Mouse (Mus musculus) cerebellum, adult 2 months (tissue): ENCODE measurements around the gene Mycbp2. TPM values are rescaled to one million over a fixed set of nuclear protein-coding genes. Genes with fewer than 3 reads are reported as not detected.

ENCODE experiments used
- DNase-seq, 2 experiments: peaks; one replicate each; pipeline ENCODE4 v3.0.0; 2021
- H3K27ac ChIP-seq: fragments of 200-500 bp; 2 replicates; pipeline ENCODE4 v1.5.1; 2012; ENCODE audit warnings: low read length, control low read depth, inconsistent platforms; ENCODE audit not compliant: insufficient read depth
- H3K27me3 ChIP-seq: fragments of 200-500 bp; 2 replicates; pipeline ENCODE4 v1.6.1; 2012; ENCODE audit warnings: inconsistent platforms, mild to moderate bottlenecking, low read length, moderate library complexity; ENCODE audit not compliant: control insufficient read depth, insufficient read depth
- H3K4me1 ChIP-seq: fragments of 200-500 bp; 2 replicates; pipeline ENCODE4 v1.6.1; 2011; ENCODE audit warnings: low read length; ENCODE audit not compliant: control insufficient read depth, insufficient read depth
- H3K4me3 ChIP-seq: fragments of 200-500 bp; replicated peaks from 2 replicates; pipeline ENCODE3; 2011; ENCODE audit warnings: mild to moderate bottlenecking, low read depth, low read length, control low read depth; ENCODE audit not compliant: insufficient read depth
- CTCF ChIP-seq: fragments of 200-500 bp; IDR thresholded peaks from 2 replicates; pipeline ENCODE4 v1.5.1; 2011; ENCODE audit warnings: low read depth, mild to moderate bottlenecking, control low read depth, low read length, moderate library complexity, borderline replicate concordance; ENCODE audit not compliant: insufficient read depth
- POLR2A ChIP-seq: fragments of 200-500 bp; IDR thresholded peaks from 2 replicates; pipeline ENCODE4 v1.6.1; 2011; ENCODE audit warnings: low read length, control low read depth, borderline replicate concordance; ENCODE audit not compliant: insufficient read depth
- WGBS: fragments of 180-500 bp; shearing (Covaris S2); methylation state at CpG from one replicate; pipeline ENCODE4 v1.1.7; 2018; 5-methylcytosine and 5-hydroxymethylcytosine counted together
- polyA plus RNA-seq: library from polyadenylated mRNA; depleted of rRNA; stranded (reverse); fragments of >200 nt; gene quantifications from 2 replicates; pipeline ENCODE4 v1.2.3, GENCODE M21; 2012; rRNA removed

Mycbp2 gene
- 146 and 147 TPM in 2 replicates for polyA plus RNA-seq

DNA sequence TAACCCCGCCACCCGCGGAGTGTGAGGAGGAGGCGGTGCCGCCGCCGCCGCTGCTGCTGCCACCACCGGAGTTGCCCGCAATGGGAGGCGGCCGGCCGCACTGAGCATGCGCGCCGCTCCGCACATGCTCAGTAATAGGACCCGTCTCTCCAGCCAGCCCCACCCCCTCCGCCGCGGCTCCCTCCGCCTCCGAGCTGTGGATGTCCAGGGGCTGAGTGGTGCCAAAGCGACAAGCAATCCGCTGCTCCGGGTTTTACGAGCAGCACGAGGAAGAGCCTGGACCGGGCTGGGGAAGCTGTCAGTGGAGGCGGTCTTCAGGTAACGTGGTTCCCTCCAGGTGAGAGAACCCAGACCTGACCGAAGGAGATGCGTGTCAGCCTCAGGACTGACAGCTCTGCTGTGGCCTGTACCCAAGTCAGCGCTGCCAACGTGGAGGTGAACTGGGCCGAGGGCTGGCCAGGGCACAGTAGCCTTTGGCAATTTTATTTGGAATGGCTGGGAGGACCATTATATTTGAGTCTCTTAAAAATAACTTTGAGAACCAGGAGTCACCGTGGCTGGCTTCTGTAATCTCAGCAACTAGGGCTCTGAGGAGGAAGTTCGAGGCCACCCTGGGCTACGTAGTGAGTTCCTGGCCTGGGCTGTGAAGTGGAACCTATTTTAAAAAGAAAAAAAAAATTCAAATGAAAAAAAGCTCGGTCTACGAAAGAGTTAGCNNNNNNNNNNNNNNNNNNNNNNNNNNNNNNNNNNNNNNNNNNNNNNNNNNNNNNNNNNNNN lies at the start of gene Mycbp2:
Mycbp2 (minus strand) TSS at position 86 of the 777 bp plus-strand sequence.
- TF ChIP-seq CTCF (no peak), POLR2A (peak; percentile 70)
- Histone ChIP-seq H3K4me1 (no peaks in the 10 kb centered on the region; the same call in 1 of the 2 replicates), H3K27ac (peak within 1 kb of the TSS; percentile 86), H3K4me3 (peak within 1 kb of the TSS; percentile 85), H3K27me3 (no peaks in the 10 kb centered on the region)
- WGBS, result 4% methylated on average over 38 of the region's 41 CpGs
- DNase-seq, result peak; percentile 99 to 100

DNA sequence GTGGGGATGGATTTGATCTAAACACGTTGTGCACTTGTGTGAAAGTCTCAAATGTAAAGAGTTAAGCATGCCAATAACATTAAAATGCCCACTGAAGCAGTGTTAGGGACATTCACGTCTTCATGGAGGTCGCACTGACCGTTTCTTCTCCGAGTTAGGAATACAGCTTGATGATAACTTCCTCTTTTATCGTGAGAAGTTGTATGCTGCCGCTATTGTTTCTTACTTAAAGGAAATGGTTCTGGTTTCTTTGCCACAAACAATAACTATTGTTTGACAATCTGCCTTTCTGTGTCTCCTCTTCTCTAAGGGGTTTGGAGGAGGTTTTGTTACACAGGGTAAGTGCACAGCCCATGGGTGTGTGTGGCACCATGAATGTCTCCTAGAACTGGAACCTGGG lies 45.8 kb upstream of the Mycbp2 start:
- Histone ChIP-seq H3K4me1 (no peaks in the 10 kb centered on the region), H3K27me3 (no peaks in the 10 kb centered on the region), H3K27ac (no peak overlapping the region), H3K4me3 (no peak overlapping the region)
- WGBS, result 64% methylated on average over 7 of the region's 7 CpGs
- TF ChIP-seq POLR2A (no peak), CTCF (no peak)
- DNase-seq, result no peak

DNA sequence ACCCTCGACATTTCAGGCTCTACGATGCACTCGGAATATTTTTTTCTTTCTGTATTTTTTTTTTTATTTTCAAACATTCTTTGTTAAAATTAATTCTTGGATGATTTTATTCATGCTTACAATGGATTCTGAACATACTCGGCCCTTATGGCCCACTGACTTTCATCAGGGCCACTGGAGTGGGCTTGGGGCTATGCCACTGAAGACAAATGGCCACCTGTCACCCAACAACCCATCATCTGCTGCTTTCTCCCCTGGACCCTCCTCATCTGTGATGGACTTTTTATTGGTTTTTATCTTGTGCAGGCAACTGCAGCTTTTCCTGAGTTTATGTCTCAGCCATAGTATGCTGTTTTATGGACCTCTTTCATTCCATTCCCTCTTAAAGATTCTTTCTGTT lies 40.8 kb upstream of the Mycbp2 start:
- TF ChIP-seq POLR2A (no peak), CTCF (no peak)
- WGBS, result 67% methylated on average over 4 of the region's 4 CpGs
- H3K27ac ChIP-seq, result no peak overlapping the region
- H3K4me3 ChIP-seq, result no peak overlapping the region
- no peaks in the 10 kb centered on the region for H3K4me1 ChIP-seq
- no peak for DNase-seq
- no peaks in the 10 kb centered on the region for H3K27me3 ChIP-seq

DNA sequence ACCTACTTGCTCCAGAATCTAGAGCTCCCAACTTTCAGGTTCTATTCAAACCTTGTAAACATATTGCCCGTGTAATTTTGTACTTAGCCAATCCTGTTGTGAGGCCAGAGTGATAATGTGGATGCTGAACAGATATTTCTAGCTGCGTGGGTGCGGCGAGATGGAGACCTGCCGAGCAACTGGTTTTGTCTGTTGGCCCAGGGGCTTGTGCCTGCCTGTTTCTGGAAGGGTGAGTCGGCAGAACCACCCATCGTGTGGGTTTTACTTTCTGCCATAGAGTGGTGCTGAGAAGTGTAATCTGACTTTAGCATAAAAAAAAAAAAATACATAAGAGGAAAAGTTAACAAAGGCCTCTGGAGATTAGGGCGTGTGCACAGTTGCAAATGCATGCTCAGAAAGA lies 40.3 kb upstream of the Mycbp2 start:
- no peaks in the 10 kb centered on the region for H3K4me1 ChIP-seq
- no peaks in the 10 kb centered on the region for H3K27me3 ChIP-seq
- H3K4me3 ChIP-seq, result no peak overlapping the region
- TF ChIP-seq CTCF (no peak), POLR2A (no peak)
- DNase-seq, result no peak
- 46% methylated on average over 8 of the region's 8 CpGs for WGBS
- H3K27ac ChIP-seq, result no peak overlapping the region

DNA sequence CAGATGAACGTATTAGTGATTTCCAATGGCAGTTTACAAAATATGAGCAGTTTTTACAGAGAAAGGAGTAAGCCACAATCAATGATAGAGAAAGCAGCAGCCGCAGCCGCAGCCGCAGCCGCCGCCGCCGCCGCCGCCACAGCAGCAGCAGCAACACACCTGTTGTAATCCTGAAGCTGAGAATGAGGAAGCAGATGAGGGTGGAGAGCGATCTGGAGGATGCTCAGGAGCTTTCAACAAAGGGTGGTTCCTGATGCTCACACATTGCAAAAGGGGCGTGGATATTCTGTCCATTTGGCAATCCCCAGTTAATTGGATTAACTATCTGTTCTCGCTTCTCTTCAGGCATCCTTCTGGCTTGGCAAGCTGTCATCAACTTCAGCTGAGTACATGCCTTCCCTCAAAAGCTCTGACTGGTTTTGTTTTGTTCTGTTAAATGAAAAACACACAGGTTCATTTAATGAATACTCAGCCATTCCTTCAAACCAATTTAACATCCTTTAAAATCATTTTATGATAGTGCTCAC lies 38.5 kb upstream of the Mycbp2 start:
- Histone ChIP-seq H3K27ac (no peak overlapping the region), H3K4me1 (no peaks in the 10 kb centered on the region), H3K4me3 (no peak overlapping the region), H3K27me3 (no peaks in the 10 kb centered on the region)
- 68% methylated on average over 13 of the region's 13 CpGs for WGBS
- no peak for TF ChIP-seq POLR2A
- TF ChIP-seq CTCF, result no peak
- DNase-seq, result no peak

DNA sequence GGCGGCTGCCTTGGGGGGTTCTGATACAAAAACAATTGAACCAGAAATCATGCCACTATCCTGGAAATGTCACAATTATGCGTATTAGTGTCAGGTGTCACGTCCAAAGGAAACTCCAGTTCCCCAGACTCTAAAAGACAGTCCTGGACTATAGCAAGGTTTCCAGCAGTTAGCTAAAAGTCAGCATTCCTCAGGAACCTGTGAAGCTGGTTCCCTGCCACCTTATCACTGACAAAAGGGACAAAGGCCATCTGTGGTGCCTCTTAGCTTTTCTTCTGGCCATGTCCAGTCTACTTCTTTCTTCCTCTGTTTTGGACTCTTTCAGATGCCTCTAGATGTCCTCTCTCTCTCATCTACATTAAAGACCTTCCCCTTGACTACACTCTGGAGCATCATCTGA lies 32.1 kb upstream of the Mycbp2 start:
- TF ChIP-seq POLR2A (no peak), CTCF (no peak)
- Histone ChIP-seq H3K27ac (no peak overlapping the region), H3K27me3 (no peaks in the 10 kb centered on the region), H3K4me3 (no peak overlapping the region), H3K4me1 (no peaks in the 10 kb centered on the region)
- 80% methylated on average over 3 of the region's 3 CpGs for WGBS
- DNase-seq, result no peak

DNA sequence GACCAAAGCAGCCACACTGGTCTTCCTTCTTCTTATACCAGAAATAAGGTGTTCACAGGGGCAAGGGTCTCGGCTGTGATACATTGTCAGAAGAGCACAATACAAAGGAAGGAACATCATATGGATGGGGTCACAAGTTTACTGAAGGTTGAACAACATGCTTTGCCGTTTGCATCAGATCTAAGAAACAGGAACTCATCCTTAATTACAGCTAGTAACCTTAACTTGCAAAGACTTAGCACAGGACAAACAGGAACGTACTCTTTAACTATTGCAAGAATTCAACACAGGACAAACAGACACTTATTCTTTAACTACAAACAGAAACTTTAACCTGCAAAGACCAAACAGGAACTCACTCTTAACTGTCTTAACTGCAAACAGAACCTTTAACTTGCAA lies 30.2 kb upstream of the Mycbp2 start:
- no peak for DNase-seq
- H3K27me3 ChIP-seq, result no peaks in the 10 kb centered on the region
- no peak overlapping the region for H3K27ac ChIP-seq
- no peaks in the 10 kb centered on the region for H3K4me1 ChIP-seq
- 89% methylated on average over 3 of the region's 3 CpGs for WGBS
- no peak for TF ChIP-seq POLR2A
- TF ChIP-seq CTCF, result no peak
- H3K4me3 ChIP-seq, result no peak overlapping the region

DNA sequence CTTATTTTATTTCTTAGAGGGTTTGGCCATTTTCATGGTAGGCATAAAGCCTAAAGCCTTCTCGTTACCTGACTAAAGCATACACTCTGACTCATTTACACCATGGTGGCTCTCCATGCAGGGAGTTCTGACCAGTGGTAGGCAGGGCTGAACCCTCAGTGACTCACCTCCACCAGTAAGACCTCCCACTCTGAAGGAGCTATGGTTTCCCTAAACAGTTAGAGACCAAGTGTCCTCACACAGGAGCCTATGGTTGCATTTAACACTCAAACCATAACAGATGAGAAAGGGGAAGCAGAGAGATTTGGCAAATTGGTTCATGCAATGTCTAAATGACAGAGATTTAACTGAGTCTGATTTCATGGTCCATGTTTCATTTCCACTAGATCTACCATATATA lies 28.9 kb upstream of the Mycbp2 start:
- TF ChIP-seq CTCF, result no peak
- TF ChIP-seq POLR2A, result no peak
- WGBS, result 92% methylated on average over 1 of the region's 1 CpGs
- DNase-seq, result no peak
- no peaks in the 10 kb centered on the region for H3K4me1 ChIP-seq
- no peaks in the 10 kb centered on the region for H3K27me3 ChIP-seq
- H3K27ac ChIP-seq, result no peak overlapping the region
- no peak overlapping the region for H3K4me3 ChIP-seq
